Mouse (Mus musculus) bone marrow macrophage, adult 2 months (primary cell): ENCODE results near the gene Dnmt3c.

Experiments
- CTCF ChIP-seq: IDR thresholded peaks from 2 replicates; pipeline ENCODE4 v1.5.1; 2012; ENCODE audit warnings: low read depth, mild to moderate bottlenecking, low read length, moderate library complexity
- POLR2A ChIP-seq: IDR thresholded peaks from 2 replicates; pipeline ENCODE4 v1.6.1; 2012; ENCODE audit warnings: mild to moderate bottlenecking, low read depth, low read length, borderline replicate concordance

DNA sequence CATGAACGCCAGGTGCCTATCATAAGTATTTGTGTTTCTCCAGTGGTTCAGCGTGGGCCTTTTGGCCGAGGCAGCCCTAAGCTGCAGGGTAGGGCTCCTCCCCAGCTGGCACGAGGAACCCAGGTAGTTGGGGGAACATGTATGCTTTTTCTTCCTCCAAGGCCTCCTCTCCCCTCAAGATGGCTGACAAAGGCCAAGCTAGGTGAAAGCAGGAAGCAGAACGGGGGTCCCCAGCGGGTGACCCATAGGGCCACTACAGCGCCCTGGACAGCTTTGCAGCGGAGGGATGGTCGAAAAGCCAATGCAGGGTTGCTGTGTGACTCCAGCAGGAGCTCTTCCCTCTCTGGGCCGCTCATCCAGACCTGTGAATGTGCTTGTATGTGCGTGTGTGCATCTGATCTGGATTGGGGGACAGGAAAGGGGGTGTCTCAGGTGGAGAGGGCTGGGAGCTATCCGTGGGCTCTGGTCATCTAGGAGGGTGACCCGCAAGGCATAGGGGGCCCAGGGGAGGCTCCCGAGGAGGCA is 47.6 kb upstream of the Dnmt3c start:
- TF ChIP-seq CTCF: no peak
- TF ChIP-seq POLR2A: no peak
